Mouse (Mus musculus) lung, embryonic 15.5 days (tissue): Measurements from ENCODE around the gene Cav1. TPM values are rescaled to one million over a fixed set of nuclear protein-coding genes. Genes with fewer than 3 reads are reported as not detected.

Source experiments
- ATAC-seq: fragments of 200-750 bp; cut with Nextera tagmentation; 2 replicates; pipeline ENCODE4 v1.8.0; 2017; ENCODE audit warnings: moderate number of reproducible peaks, borderline replicate concordance; ENCODE audit not compliant: low FRiP score, low TSS enrichment; ENCODE audit errors: extremely low read depth
- H3K27ac ChIP-seq: fragments of 300-500 bp; sonication (generic); 2 replicates; pipeline ENCODE4 v1.5.1; 2015; ENCODE audit warnings: moderate library complexity, mild to moderate bottlenecking, inconsistent platforms
- H3K27me3 ChIP-seq: fragments of 300-500 bp; sonication (generic); 2 replicates; pipeline ENCODE4 v1.6.1; 2015; ENCODE audit warnings: inconsistent platforms
- H3K36me3 ChIP-seq: fragments of 300-500 bp; sonication (generic); 2 replicates; pipeline ENCODE4 v1.6.1; 2015; ENCODE audit warnings: inconsistent platforms
- H3K4me1 ChIP-seq: fragments of 300-500 bp; sonication (generic); 2 replicates; pipeline ENCODE4 v1.6.1; 2015; ENCODE audit warnings: inconsistent platforms
- H3K4me2 ChIP-seq: fragments of 300-500 bp; sonication (generic); 2 replicates; pipeline ENCODE4 v1.6.1; 2015; ENCODE audit warnings: inconsistent platforms, mild to moderate bottlenecking, moderate library complexity
- H3K4me3 ChIP-seq: fragments of 300-500 bp; sonication (generic); 2 replicates; pipeline ENCODE4 v1.5.1; 2015; ENCODE audit warnings: mild to moderate bottlenecking, inconsistent platforms
- H3K9ac ChIP-seq: fragments of 300-500 bp; sonication (generic); 2 replicates; pipeline ENCODE4 v1.6.1; 2015; ENCODE audit warnings: inconsistent platforms
- H3K9me3 ChIP-seq: fragments of 300-500 bp; sonication (generic); 2 replicates; pipeline ENCODE4 v1.6.1; 2016; ENCODE audit warnings: inconsistent platforms
- WGBS: fragments of 180-500 bp; shearing (Covaris S2); methylation state at CpG from one replicate; pipeline ENCODE4 v1.1.7; 2015; 5-methylcytosine and 5-hydroxymethylcytosine counted together
- polyA plus RNA-seq: library from polyadenylated mRNA; unstranded; fragments of >200 nt; fragmentation: Nextera tagmentation; extraction: Ambion mirVana; gene quantifications from 2 replicates; pipeline ENCODE4 v1.2.1, GENCODE M21; 2015

Gene Cav1
- 453 and 528 TPM in 2 replicates for polyA plus RNA-seq

- peak within 1 kb of the TSS; percentile 66 for H3K9ac ChIP-seq
- peak within 1 kb of the TSS; percentile 89 for H3K4me2 ChIP-seq
- WGBS = under 1% methylated on average over 26 of the region's 26 CpGs
- H3K27ac ChIP-seq = peak within 1 kb of the TSS; percentile 93
- H3K36me3 ChIP-seq = no peaks in the 10 kb centered on the region
- H3K9me3 ChIP-seq = no peaks in the 10 kb centered on the region
- H3K4me3 ChIP-seq = peak within 1 kb of the TSS; percentile 56
- ATAC-seq = peak; percentile 91
- H3K4me1 ChIP-seq = peaks cover 20% of the 10 kb centered on the region
- H3K27me3 ChIP-seq = no peaks in the 10 kb centered on the region
These were observed at the start of gene Cav1 for GRCm38 (mm10) chr6:17305954-17306601. Cav1 (plus strand) TSS chr6:17306335.

GRCm38 (mm10) chr6:17258142-17258541 lies 48.0 kb upstream of the Cav1 start:
- no peaks in the 10 kb centered on the region for H3K9me3 ChIP-seq
- H3K27me3 ChIP-seq = no peaks in the 10 kb centered on the region
- no peak overlapping the region for H3K27ac ChIP-seq
- H3K4me2 ChIP-seq = no peak overlapping the region
- H3K36me3 ChIP-seq = no peaks in the 10 kb centered on the region
- no peaks in the 10 kb centered on the region for H3K4me1 ChIP-seq
- WGBS = 81% methylated on average over 1 of the region's 1 CpGs
- ATAC-seq = no peak
- H3K4me3 ChIP-seq = no peak overlapping the region
- H3K9ac ChIP-seq = no peak overlapping the region

GRCm38 (mm10) chr6:17258911-17259310 lies 47.2 kb upstream of the Cav1 start:
- H3K36me3 ChIP-seq = no peaks in the 10 kb centered on the region
- no peaks in the 10 kb centered on the region for H3K4me1 ChIP-seq
- H3K9me3 ChIP-seq = no peaks in the 10 kb centered on the region
- H3K27me3 ChIP-seq = no peaks in the 10 kb centered on the region
- no peak for ATAC-seq
- no peak overlapping the region for H3K9ac ChIP-seq
- no peak overlapping the region for H3K4me2 ChIP-seq
- no peak overlapping the region for H3K4me3 ChIP-seq
- H3K27ac ChIP-seq = no peak overlapping the region
- WGBS = 76% methylated on average over 1 of the region's 1 CpGs

GRCm38 (mm10) chr6:17262786-17263185 lies 43.3 kb upstream of the Cav1 start:
- no peak overlapping the region for H3K27ac ChIP-seq
- ATAC-seq = no peak
- no peaks in the 10 kb centered on the region for H3K27me3 ChIP-seq

GRCm38 (mm10) chr6:17265043-17265442 lies 41.1 kb upstream of the Cav1 start:
- WGBS = 54% methylated on average over 4 of the region's 4 CpGs
- H3K4me1 ChIP-seq = peaks cover 10% of the 10 kb centered on the region
- no peak overlapping the region for H3K4me3 ChIP-seq
- H3K27me3 ChIP-seq = no peaks in the 10 kb centered on the region
- H3K9me3 ChIP-seq = no peaks in the 10 kb centered on the region
- H3K36me3 ChIP-seq = no peaks in the 10 kb centered on the region
- no peak overlapping the region for H3K9ac ChIP-seq
- no peak for ATAC-seq
- H3K4me2 ChIP-seq = no peak overlapping the region
- H3K27ac ChIP-seq = no peak overlapping the region

More at GRCm38 (mm10) chr6:17262786-17263185, 43.3 kb upstream of the Cav1 start:
- Histone ChIP-seq H3K36me3 (no peaks in the 10 kb centered on the region), H3K4me1 (peaks cover 10% of the 10 kb centered on the region), H3K9ac (no peak overlapping the region), H3K4me3 (no peak overlapping the region), H3K9me3 (no peaks in the 10 kb centered on the region), H3K4me2 (no peak overlapping the region)
- 21% methylated on average over 2 of the region's 2 CpGs for WGBS

GRCm38 (mm10) chr6:17266466-17266865 lies 39.7 kb upstream of the Cav1 start:
- Histone ChIP-seq H3K36me3 (no peaks in the 10 kb centered on the region), H3K4me2 (no peak overlapping the region), H3K9me3 (no peaks in the 10 kb centered on the region), H3K4me1 (peaks cover 10% of the 10 kb centered on the region), H3K27me3 (no peaks in the 10 kb centered on the region), H3K4me3 (no peak overlapping the region), H3K9ac (no peak overlapping the region), H3K27ac (peak overlapping the region; percentile 65)
- ATAC-seq = peak; percentile 49; the same call in 1 of the 2 replicates
- 41% methylated on average over 3 of the region's 3 CpGs for WGBS

- Histone ChIP-seq H3K9me3 (no peaks in the 10 kb centered on the region), H3K27me3 (no peaks in the 10 kb centered on the region), H3K4me1 (peaks cover 23% of the 10 kb centered on the region; the same call in 1 of the 2 replicates), H3K4me2 (no peak overlapping the region), H3K36me3 (no peaks in the 10 kb centered on the region), H3K4me3 (no peak overlapping the region), H3K9ac (no peak overlapping the region), H3K27ac (no peak overlapping the region)
- WGBS = 85% methylated on average over 3 of the region's 3 CpGs
- no peak for ATAC-seq
These were observed 27.8 kb upstream of the Cav1 start for GRCm38 (mm10) chr6:17278366-17278765.

GRCm38 (mm10) chr6:17280939-17281756 lies 25.0 kb upstream of the Cav1 start, which contains the start of gene Cav2:
Cav2 (plus strand) TSS chr6:17281185.
- H3K9ac ChIP-seq = peak within 1 kb of the TSS; percentile 64
- no peaks in the 10 kb centered on the region for H3K9me3 ChIP-seq
- H3K4me1 ChIP-seq = peaks cover 26% of the 10 kb centered on the region; the same call in 1 of the 2 replicates
- WGBS = under 1% methylated on average over 40 of the region's 40 CpGs
- H3K4me3 ChIP-seq = peak within 1 kb of the TSS; percentile 61
- H3K4me2 ChIP-seq = peak within 1 kb of the TSS; percentile 82
- peak within 1 kb of the TSS; percentile 94 for H3K27ac ChIP-seq
- peak; percentile 93 for ATAC-seq
- H3K36me3 ChIP-seq = no peaks in the 10 kb centered on the region
- no peaks in the 10 kb centered on the region for H3K27me3 ChIP-seq

GRCm38 (mm10) chr6:17281757-17282092 lies 24.4 kb upstream of the Cav1 start:
- Histone ChIP-seq H3K36me3 (no peaks in the 10 kb centered on the region), H3K4me3 (peak overlapping the region; percentile 61), H3K4me1 (peaks cover 26% of the 10 kb centered on the region; the same call in 1 of the 2 replicates), H3K9ac (peak overlapping the region; percentile 64), H3K27me3 (no peaks in the 10 kb centered on the region), H3K4me2 (peak overlapping the region; percentile 82), H3K9me3 (no peaks in the 10 kb centered on the region), H3K27ac (peak overlapping the region; percentile 94)
- no peak for ATAC-seq
- WGBS = 13% methylated on average over 8 of the region's 8 CpGs

GRCm38 (mm10) chr6:17282159-17282558 lies 24.0 kb upstream of the Cav1 start:
- Histone ChIP-seq H3K9ac (peak overlapping the region; percentile 64), H3K4me1 (peaks cover 26% of the 10 kb centered on the region; the same call in 1 of the 2 replicates), H3K27ac (peak overlapping the region; percentile 94), H3K4me3 (peak overlapping the region; percentile 61), H3K4me2 (peak overlapping the region; percentile 82), H3K27me3 (no peaks in the 10 kb centered on the region), H3K9me3 (no peaks in the 10 kb centered on the region), H3K36me3 (no peaks in the 10 kb centered on the region)
- WGBS = 23% methylated on average over 5 of the region's 5 CpGs
- ATAC-seq = peak; percentile 44; the same call in 1 of the 2 replicates

- Histone ChIP-seq H3K27ac (no peak overlapping the region), H3K36me3 (no peaks in the 10 kb centered on the region), H3K9ac (no peak overlapping the region), H3K9me3 (no peaks in the 10 kb centered on the region), H3K4me1 (peaks cover 26% of the 10 kb centered on the region; the same call in 1 of the 2 replicates), H3K4me2 (no peak overlapping the region), H3K27me3 (no peaks in the 10 kb centered on the region), H3K4me3 (no peak overlapping the region)
- ATAC-seq = no peak
- 55% methylated on average over 3 of the region's 3 CpGs for WGBS
These were observed 22.3 kb upstream of the Cav1 start for GRCm38 (mm10) chr6:17283834-17284233.

- H3K27ac ChIP-seq = peak overlapping the region; percentile 39; the same call in 1 of the 2 replicates
- no peaks in the 10 kb centered on the region for H3K27me3 ChIP-seq
- WGBS = 55% methylated on average over 4 of the region's 4 CpGs
- peaks cover 19% of the 10 kb centered on the region; the same call in 1 of the 2 replicates for H3K4me1 ChIP-seq
- H3K9me3 ChIP-seq = no peaks in the 10 kb centered on the region
- H3K9ac ChIP-seq = no peak overlapping the region
- ATAC-seq = no peak
- H3K4me2 ChIP-seq = no peak overlapping the region
- H3K4me3 ChIP-seq = no peak overlapping the region
- no peaks in the 10 kb centered on the region for H3K36me3 ChIP-seq
These were observed 19.8 kb upstream of the Cav1 start for GRCm38 (mm10) chr6:17286381-17286780.
